Mouse (Mus musculus) stomach, postnatal 0 days (tissue): ENCODE data around the gene C2.

Experiments used
- CTCF ChIP-seq: IDR thresholded peaks from 2 replicates; pipeline ENCODE4 v1.5.1; 2016; ENCODE audit warnings: antibody characterized with exemption, low read depth, mild to moderate bottlenecking, moderate library complexity
- EP300 ChIP-seq: optimal IDR thresholded peaks from 2 replicates; pipeline ENCODE3; 2016; ENCODE audit warnings: antibody characterized with exemption

- TF ChIP-seq CTCF (no peak), EP300 (no peak)
Measured at GRCm38 (mm10) chr17:34836155-34836855, 61.8 kb downstream of the C2 start.
